Mouse (Mus musculus): Measurements from ENCODE around the gene Srsf1.

DNA sequence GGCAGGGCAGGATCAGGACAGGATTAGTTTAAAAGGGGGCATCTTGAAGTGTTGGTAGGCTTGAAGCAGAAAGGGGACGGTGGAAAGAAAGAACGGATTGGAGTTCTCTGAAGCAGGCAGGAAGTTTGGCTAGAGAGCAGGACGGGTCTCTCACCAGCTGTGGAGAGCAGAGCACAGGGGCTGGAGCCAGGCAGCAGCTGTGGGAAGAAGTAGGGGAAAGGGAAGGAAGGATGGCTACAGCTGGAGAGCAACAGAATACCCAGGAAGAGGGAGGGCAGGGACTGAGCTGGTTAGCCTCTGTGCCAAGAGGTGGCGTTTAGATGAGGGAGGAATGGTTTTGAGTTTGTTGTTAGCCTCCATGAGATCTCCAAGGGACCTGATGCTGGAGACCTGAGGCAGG, 50.0 kb downstream of the Srsf1 start:
- TF ChIP-seq CTCF (IDR thresholded peaks at IDR 0.05; ENCODE audit: borderline replicate concordance, insufficient read depth, low read depth, low read length): no peak
- TF ChIP-seq POLR2A (IDR thresholded peaks at IDR 0.05; ENCODE audit: borderline replicate concordance, insufficient read depth, low read length): no peak

Data from cerebellum, adult 2 months (tissue).